Mouse (Mus musculus) small intestine, adult 2 months (tissue): ENCODE measurements around the gene Sez6l.

Source experiments
- CTCF ChIP-seq: fragments of 200-500 bp; IDR thresholded peaks from 2 replicates; pipeline ENCODE4 v1.5.1; 2012; ENCODE audit warnings: low read depth, mild to moderate bottlenecking, control low read depth, inconsistent platforms, low read length, moderate library complexity, mixed read lengths; ENCODE audit not compliant: insufficient replicate concordance, insufficient read length; ENCODE audit errors: extremely low read depth
- POLR2A ChIP-seq: fragments of 200-500 bp; IDR thresholded peaks from 2 replicates; pipeline ENCODE4 v1.6.1; 2012; ENCODE audit warnings: low read depth, mild to moderate bottlenecking, control low read depth, inconsistent platforms, low read length, moderate library complexity

GRCm38 (mm10) chr5:112521703-112522527, 55.1 kb downstream of the Sez6l start:
- no peak for TF ChIP-seq CTCF
- no peak for TF ChIP-seq POLR2A
